Mouse (Mus musculus) hindbrain, embryonic 13.5 days (tissue): Measurements from ENCODE around the gene Tmem178b. TPM values are rescaled to one million over a fixed set of nuclear protein-coding genes. Genes with fewer than 3 reads are reported as not detected.

Experiments used
- ATAC-seq: fragments of 200-750 bp; cut with Nextera tagmentation; 2 replicates; pipeline ENCODE4 v1.8.0; 2017; ENCODE audit warnings: moderate TSS enrichment; ENCODE audit not compliant: low FRiP score
- H3K27ac ChIP-seq: fragments of 300-500 bp; sonication (generic); 2 replicates; pipeline ENCODE4 v1.5.1; 2015; ENCODE audit warnings: inconsistent platforms, mild to moderate bottlenecking, moderate library complexity
- H3K27me3 ChIP-seq: fragments of 300-500 bp; sonication (generic); 2 replicates; pipeline ENCODE4 v1.6.1; 2015; ENCODE audit warnings: mild to moderate bottlenecking, inconsistent platforms
- H3K36me3 ChIP-seq: fragments of 300-500 bp; sonication (generic); 2 replicates; pipeline ENCODE4 v1.6.1; 2015; ENCODE audit warnings: mild to moderate bottlenecking, inconsistent platforms
- H3K4me1 ChIP-seq: fragments of 300-500 bp; sonication (generic); replicated peaks from 2 replicates; pipeline ENCODE4 v1.6.1; 2015; ENCODE audit warnings: inconsistent platforms
- H3K4me2 ChIP-seq: fragments of 300-500 bp; sonication (generic); 2 replicates; pipeline ENCODE4 v1.6.1; 2015; ENCODE audit warnings: inconsistent platforms, mild to moderate bottlenecking, moderate library complexity
- H3K4me3 ChIP-seq: fragments of 300-500 bp; sonication (generic); 2 replicates; pipeline ENCODE4 v1.5.1; 2015; ENCODE audit warnings: mild to moderate bottlenecking, inconsistent platforms
- H3K9ac ChIP-seq: fragments of 300-500 bp; sonication (generic); 2 replicates; pipeline ENCODE4 v1.6.1; 2015; ENCODE audit warnings: mild to moderate bottlenecking, inconsistent platforms
- H3K9me3 ChIP-seq: fragments of 300-500 bp; sonication (generic); 2 replicates; pipeline ENCODE4 v1.6.1; 2016; ENCODE audit warnings: inconsistent platforms
- WGBS: fragments of 180-500 bp; shearing (Covaris S2); methylation state at CpG from one replicate; pipeline ENCODE4 v1.1.7; 2015; 5-methylcytosine and 5-hydroxymethylcytosine counted together
- polyA plus RNA-seq: library from polyadenylated mRNA; unstranded; fragments of >200 nt; fragmentation: Nextera tagmentation; extraction: Ambion mirVana; gene quantifications from 2 replicates; pipeline ENCODE4 v1.2.1, GENCODE M21; 2015

Gene Tmem178b
- polyA plus RNA-seq, 1 experiment from 2014 or later = 31.9 TPM

- no peak overlapping the region for H3K9ac ChIP-seq
- no peak overlapping the region for H3K4me3 ChIP-seq
- H3K4me2 ChIP-seq = no peak overlapping the region
- ATAC-seq = no peak
- H3K4me1 ChIP-seq = peaks cover 7% of the 10 kb centered on the region; the same call in 1 of the 2 replicates
- no peaks in the 10 kb centered on the region for H3K36me3 ChIP-seq
- H3K27me3 ChIP-seq = no peaks in the 10 kb centered on the region
- no peaks in the 10 kb centered on the region for H3K9me3 ChIP-seq
- no peak overlapping the region for H3K27ac ChIP-seq
Measured at GRCm38 (mm10) chr6:40032901-40033300, 159.8 kb downstream of the Tmem178b start.

- ATAC-seq = no peak
- Histone ChIP-seq H3K27me3 (no peaks in the 10 kb centered on the region), H3K9me3 (no peaks in the 10 kb centered on the region), H3K36me3 (no peaks in the 10 kb centered on the region), H3K4me2 (no peak overlapping the region), H3K4me3 (no peak overlapping the region), H3K4me1 (peaks cover 7% of the 10 kb centered on the region; the same call in 1 of the 2 replicates), H3K27ac (no peak overlapping the region), H3K9ac (no peak overlapping the region)
- 89% methylated on average over 3 of the region's 3 CpGs for WGBS
Measured at GRCm38 (mm10) chr6:40033935-40034334, 160.9 kb downstream of the Tmem178b start.

GRCm38 (mm10) chr6:40048969-40049908 lies 176.2 kb downstream of the Tmem178b start:
- Histone ChIP-seq H3K4me2 (peak overlapping the region; percentile 44), H3K4me1 (peaks cover 27% of the 10 kb centered on the region), H3K27ac (peak overlapping the region; percentile 90), H3K9ac (peak overlapping the region; percentile 60), H3K36me3 (no peaks in the 10 kb centered on the region), H3K4me3 (peak overlapping the region; percentile 14), H3K27me3 (no peaks in the 10 kb centered on the region), H3K9me3 (no peaks in the 10 kb centered on the region)
- WGBS = 31% methylated on average over 11 of the region's 11 CpGs
- peak; percentile 84 for ATAC-seq

- no peaks in the 10 kb centered on the region for H3K9me3 ChIP-seq
- H3K4me1 ChIP-seq = peaks cover 27% of the 10 kb centered on the region
- WGBS = 37% methylated on average over 5 of the region's 6 CpGs
- H3K27ac ChIP-seq = peak overlapping the region; percentile 90
- H3K36me3 ChIP-seq = no peaks in the 10 kb centered on the region
- H3K9ac ChIP-seq = 0 out of 2 replicates have a peak overlapping the region, but pooled peaks have one; percentile 5
- H3K4me3 ChIP-seq = no peak overlapping the region
- ATAC-seq = peak; percentile 74
- H3K27me3 ChIP-seq = no peaks in the 10 kb centered on the region
- H3K4me2 ChIP-seq = peak overlapping the region; percentile 44; the same call in 1 of the 2 replicates
Measured at GRCm38 (mm10) chr6:40049909-40050484, 176.9 kb downstream of the Tmem178b start.

- 92% methylated on average over 2 of the region's 2 CpGs for WGBS
- no peak overlapping the region for H3K4me3 ChIP-seq
Measured at GRCm38 (mm10) chr6:40051698-40052097, 178.6 kb downstream of the Tmem178b start.

GRCm38 (mm10) chr6:40052593-40052992 lies 179.5 kb downstream of the Tmem178b start:
- no peaks in the 10 kb centered on the region for H3K36me3 ChIP-seq
- no peak overlapping the region for H3K9ac ChIP-seq
- H3K27ac ChIP-seq = no peak overlapping the region
- no peak for ATAC-seq
- H3K4me3 ChIP-seq = no peak overlapping the region
- no peak overlapping the region for H3K4me2 ChIP-seq
- peaks cover 27% of the 10 kb centered on the region for H3K4me1 ChIP-seq
- H3K9me3 ChIP-seq = no peaks in the 10 kb centered on the region
- no peaks in the 10 kb centered on the region for H3K27me3 ChIP-seq
- 89% methylated on average over 1 of the region's 1 CpGs for WGBS

More at GRCm38 (mm10) chr6:40051698-40052097, 178.6 kb downstream of the Tmem178b start:
- Histone ChIP-seq H3K4me1 (peaks cover 27% of the 10 kb centered on the region), H3K36me3 (no peaks in the 10 kb centered on the region), H3K4me2 (no peak overlapping the region), H3K9ac (no peak overlapping the region), H3K27me3 (no peaks in the 10 kb centered on the region), H3K27ac (no peak overlapping the region), H3K9me3 (no peaks in the 10 kb centered on the region)
- no peak for ATAC-seq

- no peak overlapping the region for H3K4me3 ChIP-seq
- no peak overlapping the region for H3K4me2 ChIP-seq
- no peak overlapping the region for H3K9ac ChIP-seq
- peaks cover 16% of the 10 kb centered on the region for H3K4me1 ChIP-seq
- H3K36me3 ChIP-seq = no peaks in the 10 kb centered on the region
- no peak for ATAC-seq
- H3K9me3 ChIP-seq = no peaks in the 10 kb centered on the region
- H3K27me3 ChIP-seq = no peaks in the 10 kb centered on the region
- H3K27ac ChIP-seq = no peak overlapping the region
- 69% methylated on average over 3 of the region's 3 CpGs for WGBS
Measured at GRCm38 (mm10) chr6:40059466-40059865, 186.4 kb downstream of the Tmem178b start.

GRCm38 (mm10) chr6:40061327-40062189 lies 188.5 kb downstream of the Tmem178b start:
- 56% methylated on average over 5 of the region's 5 CpGs for WGBS
- no peaks in the 10 kb centered on the region for H3K27me3 ChIP-seq
- peak overlapping the region; percentile 12; the same call in 1 of the 2 replicates for H3K27ac ChIP-seq
- H3K9ac ChIP-seq = no peak overlapping the region
- peaks cover 16% of the 10 kb centered on the region for H3K4me1 ChIP-seq
- no peaks in the 10 kb centered on the region for H3K9me3 ChIP-seq
- no peak overlapping the region for H3K4me3 ChIP-seq
- H3K4me2 ChIP-seq = no peak overlapping the region
- ATAC-seq = no peak
- H3K36me3 ChIP-seq = no peaks in the 10 kb centered on the region

- no peak for ATAC-seq
- Histone ChIP-seq H3K36me3 (no peaks in the 10 kb centered on the region), H3K27me3 (no peaks in the 10 kb centered on the region), H3K4me3 (no peak overlapping the region), H3K27ac (peak overlapping the region; percentile 12; the same call in 1 of the 2 replicates), H3K9ac (no peak overlapping the region), H3K4me2 (no peak overlapping the region), H3K4me1 (peaks cover 16% of the 10 kb centered on the region), H3K9me3 (no peaks in the 10 kb centered on the region)
- 84% methylated on average over 7 of the region's 7 CpGs for WGBS
Measured at GRCm38 (mm10) chr6:40062190-40062501, 189.1 kb downstream of the Tmem178b start.

GRCm38 (mm10) chr6:40063438-40063837 lies 190.4 kb downstream of the Tmem178b start:
- H3K4me2 ChIP-seq = no peak overlapping the region
- no peak overlapping the region for H3K9ac ChIP-seq
- no peak overlapping the region for H3K4me3 ChIP-seq
- no peak for ATAC-seq
- H3K36me3 ChIP-seq = no peaks in the 10 kb centered on the region
- H3K4me1 ChIP-seq = peaks cover 23% of the 10 kb centered on the region
- WGBS = 76% methylated on average over 1 of the region's 1 CpGs
- no peak overlapping the region for H3K27ac ChIP-seq
- no peaks in the 10 kb centered on the region for H3K9me3 ChIP-seq
- H3K27me3 ChIP-seq = no peaks in the 10 kb centered on the region

GRCm38 (mm10) chr6:40063899-40064298 lies 190.8 kb downstream of the Tmem178b start:
- no peak overlapping the region for H3K4me2 ChIP-seq
- WGBS = 73% methylated on average over 1 of the region's 1 CpGs
- no peaks in the 10 kb centered on the region for H3K27me3 ChIP-seq
- H3K4me1 ChIP-seq = peaks cover 25% of the 10 kb centered on the region
- ATAC-seq = no peak
- H3K4me3 ChIP-seq = no peak overlapping the region
- H3K36me3 ChIP-seq = no peaks in the 10 kb centered on the region
- no peak overlapping the region for H3K9ac ChIP-seq
- H3K27ac ChIP-seq = no peak overlapping the region
- no peaks in the 10 kb centered on the region for H3K9me3 ChIP-seq

GRCm38 (mm10) chr6:40064342-40064741 lies 191.3 kb downstream of the Tmem178b start:
- WGBS = 75% methylated on average over 2 of the region's 2 CpGs
- no peaks in the 10 kb centered on the region for H3K36me3 ChIP-seq
- no peaks in the 10 kb centered on the region for H3K9me3 ChIP-seq
- no peak for ATAC-seq
- H3K4me1 ChIP-seq = peaks cover 25% of the 10 kb centered on the region
- H3K9ac ChIP-seq = no peak overlapping the region
- H3K27ac ChIP-seq = no peak overlapping the region
- no peak overlapping the region for H3K4me2 ChIP-seq
- no peaks in the 10 kb centered on the region for H3K27me3 ChIP-seq
- no peak overlapping the region for H3K4me3 ChIP-seq
